Mouse (Mus musculus): ENCODE results near the gene Fbxl12. TPM values are rescaled to one million over a fixed set of nuclear protein-coding genes. Genes with fewer than 3 reads are reported as not detected.

Gene Fbxl12
- polyA plus RNA-seq, 1 experiment from 2014 or later, result 19.2 TPM

DNA sequence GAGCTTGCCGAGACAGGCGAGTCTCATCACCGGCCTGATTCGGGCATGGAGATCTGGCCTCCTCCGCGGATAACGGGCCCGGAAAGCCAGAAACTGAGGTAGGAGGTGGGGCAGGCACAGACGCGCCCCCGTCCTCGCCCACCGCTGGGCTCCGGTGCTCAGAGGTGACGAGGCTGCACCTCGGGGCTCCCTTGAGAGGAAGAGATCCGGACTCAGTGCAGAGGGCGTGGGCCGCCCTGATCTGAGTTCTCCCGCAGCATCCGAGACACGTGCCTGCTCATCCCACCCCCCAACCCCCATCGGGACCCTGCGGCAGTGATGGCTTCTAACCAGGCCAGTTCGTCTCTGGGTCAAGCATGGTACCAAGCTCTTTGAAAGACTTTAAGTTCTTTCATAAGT is 7.7 kb upstream of the Fbxl12 start:
- DNase-seq (ENCODE audit: low read depth, low spot score) (no peak), ATAC-seq (peak; percentile 0)
- in situ Hi-C loops (cut with MboI; ENCODE audit: low pct_unique_long_range_greater_than_20kb), result no loop called here
- ChIA-PET POLR2A (no interaction called here), CTCF (interaction anchor here (0.7 to 3.5 kb wide), 3 partner anchors 10 to 17 kb away, joined by 3 to 12 read pairs (median 4); no protein-coding TSS in a partner anchor)
- H3K27me3 ChIP-seq, result no peaks in the 10 kb centered on the region
- TF ChIP-seq CTCF (IDR thresholded peaks at IDR 0.05), result no peak

DNA sequence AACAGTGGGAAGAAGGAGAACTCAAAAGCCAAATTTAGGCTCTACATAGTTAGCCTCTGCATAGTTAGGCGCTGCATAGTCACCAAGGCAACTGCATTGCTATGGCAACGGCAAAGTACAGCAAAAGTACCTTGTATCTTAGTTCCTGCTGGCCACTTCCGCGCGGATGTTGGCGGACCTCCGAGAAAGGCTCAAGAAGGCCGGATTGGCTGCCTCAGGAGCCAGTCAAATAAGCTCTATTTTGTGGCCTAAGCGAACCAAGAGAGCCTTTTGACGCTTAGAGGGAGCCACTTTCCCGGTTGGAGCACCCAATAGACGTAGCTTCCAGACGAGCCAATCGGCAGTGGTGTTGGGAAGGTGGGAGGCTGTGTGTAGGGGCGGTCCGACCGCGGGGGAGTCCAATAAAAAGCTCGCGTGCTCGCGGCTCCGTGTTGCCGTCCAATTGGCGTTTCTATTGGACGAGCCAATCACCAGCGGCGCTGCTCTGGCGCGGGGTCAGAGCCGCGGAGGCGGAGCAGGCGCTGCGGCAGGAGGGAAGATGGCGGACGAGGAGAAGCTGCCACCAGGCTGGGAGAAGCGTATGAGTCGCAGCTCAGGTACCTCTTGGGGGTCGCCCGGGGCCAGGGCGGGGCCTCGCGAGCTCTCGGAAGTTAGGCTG is 7.2 kb upstream of the Fbxl12 start, which contains the start of gene Pin1:
TSS of gene Pin1 (plus strand) at position 494 of the 658 bp plus-strand sequence.
- peak; percentile 100 for ATAC-seq
- ChIA-PET POLR2A (no interaction called here), CTCF (interaction anchor here (1.3 to 3.5 kb wide), 2 partner anchors 11 to 16 kb away, joined by 4 to 12 read pairs; no protein-coding TSS in a partner anchor)
- in situ Hi-C loops (cut with MboI; ENCODE audit: low pct_unique_long_range_greater_than_20kb), result no loop called here
- H3K27me3 ChIP-seq, result no peaks in the 10 kb centered on the region
- DNase-seq (ENCODE audit: low read depth, low spot score), result peak; percentile 98
- TF ChIP-seq CTCF (IDR thresholded peaks at IDR 0.05), result no peak

DNA sequence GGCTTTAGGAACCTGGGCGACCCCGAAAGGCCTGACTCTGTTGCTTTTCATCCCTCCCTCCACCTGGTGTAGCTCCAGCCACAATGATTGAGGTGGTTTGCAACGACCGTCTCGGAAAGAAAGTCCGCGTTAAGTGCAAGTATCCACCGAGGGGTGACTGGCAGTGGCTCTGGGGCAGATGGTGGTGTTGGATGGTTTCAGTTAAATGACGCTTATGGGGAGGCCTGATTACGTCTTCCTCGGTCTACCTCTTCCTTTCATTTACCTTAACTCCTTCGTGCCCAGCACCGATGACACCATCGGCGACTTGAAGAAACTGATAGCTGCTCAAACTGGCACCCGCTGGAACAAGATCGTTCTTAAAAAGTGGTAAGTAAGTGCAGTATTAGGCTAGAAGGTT is 554 bp upstream of the Fbxl12 start:
- in situ Hi-C loops (cut with MboI; ENCODE audit: low pct_unique_long_range_greater_than_20kb), result loop anchor here (10.0 kb wide), 1 partner anchor 170 kb away; no protein-coding TSS in a partner anchor
- ATAC-seq (no peak), DNase-seq (ENCODE audit: low read depth, low spot score) (no peak)
- ChIA-PET CTCF (no interaction called here), POLR2A (interaction anchor here (1.0 kb wide), 1 partner anchor 9 kb away, joined by 3 read pairs; no protein-coding TSS in a partner anchor)
- no peak for TF ChIP-seq CTCF (IDR thresholded peaks at IDR 0.05)
- H3K27me3 ChIP-seq, result no peaks in the 10 kb centered on the region

DNA sequence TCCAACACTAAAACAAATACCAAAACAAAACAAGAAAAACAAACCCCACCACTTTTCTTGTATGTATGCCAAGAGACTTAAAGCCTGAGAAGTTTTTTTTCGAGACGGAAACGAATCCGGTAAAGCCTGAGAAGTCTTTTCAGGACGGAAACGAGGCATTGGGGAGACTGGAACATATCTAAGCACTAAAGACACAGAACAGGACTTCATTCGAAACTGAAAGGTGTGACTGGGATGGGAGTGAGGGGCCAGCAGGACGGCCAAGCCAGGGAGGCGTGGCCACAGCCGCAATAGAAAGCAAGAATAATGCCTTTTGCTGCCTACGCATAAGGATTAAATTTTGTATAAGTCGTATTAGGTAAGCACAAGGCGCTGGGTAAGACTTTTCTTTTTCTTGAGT is 786 bp downstream of the Fbxl12 start:
- DNase-seq (ENCODE audit: low read depth, low spot score) (no peak), ATAC-seq (no peak)
- no peak for TF ChIP-seq CTCF (IDR thresholded peaks at IDR 0.05)
- H3K27me3 ChIP-seq, result no peaks in the 10 kb centered on the region
- in situ Hi-C loops (cut with MboI; ENCODE audit: low pct_unique_long_range_greater_than_20kb), result loop anchor here (10.0 kb wide), 1 partner anchor 169 kb away; no protein-coding TSS in a partner anchor
- ChIA-PET POLR2A (no interaction called here), CTCF (interaction anchor here (1.2 to 1.4 kb wide), 2 partner anchors 10 to 18 kb away, joined by 3 read pairs; no protein-coding TSS in a partner anchor)

DNA sequence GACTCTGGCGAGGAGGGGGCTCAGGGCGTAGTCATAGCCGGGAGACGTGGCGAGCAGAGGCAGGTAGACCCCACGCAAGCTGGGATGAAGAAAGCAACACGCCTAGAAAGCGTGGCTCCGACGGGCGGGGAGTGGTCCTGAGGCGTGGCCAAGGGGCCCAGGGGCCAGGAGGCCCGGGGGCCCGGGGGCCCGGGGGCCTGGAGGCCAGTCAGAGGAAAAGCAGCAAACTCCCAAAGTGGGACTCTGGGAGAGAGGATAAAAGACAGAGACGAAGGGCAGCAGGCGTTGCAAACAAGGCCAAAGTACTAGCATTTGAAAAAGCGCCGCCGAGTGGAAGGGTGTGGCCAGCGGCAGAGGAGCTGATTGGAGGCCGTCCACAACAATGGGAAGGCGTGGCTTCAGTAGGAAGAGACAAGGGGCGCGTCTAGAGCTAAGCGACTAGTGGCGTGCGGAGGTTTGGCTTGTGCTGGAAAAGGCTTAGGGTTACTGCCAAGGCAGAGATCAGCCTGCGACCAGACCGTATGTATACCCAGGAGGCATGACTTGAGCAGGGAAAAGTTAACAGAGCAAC is 1.6 kb downstream of the Fbxl12 start:
- ChIA-PET CTCF (interaction anchor here (0.7 to 1.4 kb wide), 3 partner anchors 11 to 19 kb away, joined by 3 read pairs; no protein-coding TSS in a partner anchor), POLR2A (no interaction called here)
- in situ Hi-C loops (cut with MboI; ENCODE audit: low pct_unique_long_range_greater_than_20kb), result loop anchor here (10.0 kb wide), 1 partner anchor 168 kb away; no protein-coding TSS in a partner anchor
- no peaks in the 10 kb centered on the region for H3K27me3 ChIP-seq
- ATAC-seq (peak; percentile 79), DNase-seq (ENCODE audit: low read depth, low spot score) (peak; percentile 35)
- no peak for TF ChIP-seq CTCF (IDR thresholded peaks at IDR 0.05)

DNA sequence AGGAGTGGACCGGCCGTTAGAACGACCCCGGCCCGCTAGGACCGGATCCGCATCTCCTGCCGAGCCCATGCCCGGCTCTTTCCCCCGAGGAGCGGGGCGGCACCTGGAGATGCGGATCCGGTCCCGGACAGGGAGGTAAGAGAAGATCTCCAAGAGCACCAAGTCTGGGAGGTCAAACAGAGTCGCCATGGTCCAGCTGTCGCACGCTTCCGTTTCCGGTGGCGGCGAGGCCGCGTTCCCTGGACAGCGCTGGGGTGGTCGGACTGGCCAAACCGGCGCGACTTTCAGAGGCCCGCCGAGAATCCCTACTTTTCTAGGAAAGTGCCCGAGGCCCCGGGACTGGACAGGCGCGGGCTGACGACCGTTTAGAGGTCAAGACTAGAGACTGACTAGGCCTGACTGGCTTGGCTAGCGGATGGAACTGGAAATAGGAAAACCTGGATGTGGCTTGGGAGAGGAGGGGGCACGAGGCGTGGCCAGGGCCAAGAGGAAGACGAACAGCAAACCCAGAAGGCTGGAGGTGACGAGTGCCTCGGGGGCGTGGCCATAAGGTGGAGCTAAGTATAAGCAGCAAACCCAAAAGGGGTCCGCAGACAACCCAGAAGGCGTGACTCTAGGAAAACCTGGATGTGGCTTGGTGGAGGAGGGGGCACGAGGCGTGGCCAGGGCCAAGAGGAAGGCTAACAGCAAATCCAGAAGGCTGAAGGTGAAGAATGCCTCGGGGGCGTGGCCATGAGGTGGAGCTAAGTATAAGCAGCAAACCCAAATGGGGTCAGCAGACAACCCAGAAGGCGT is 2.3 kb downstream of the Fbxl12 start, which contains the start of gene Ubl5:
TSS of gene Ubl5 (plus strand) at position 778 of the 795 bp plus-strand sequence.
- in situ Hi-C loops (cut with MboI; ENCODE audit: low pct_unique_long_range_greater_than_20kb), result loop anchor here (10.0 kb wide), 1 partner anchor 167 kb away; no protein-coding TSS in a partner anchor
- ChIA-PET POLR2A (no interaction called here), CTCF (interaction anchor here (0.7 to 1.4 kb wide), 2 partner anchors 10 to 19 kb away, joined by 3 read pairs; no protein-coding TSS in a partner anchor)
- ATAC-seq, result peak; percentile 87
- no peak for TF ChIP-seq CTCF (IDR thresholded peaks at IDR 0.05)
- peak; percentile 54 for DNase-seq (ENCODE audit: low read depth, low spot score)
- no peaks in the 10 kb centered on the region for H3K27me3 ChIP-seq

DNA sequence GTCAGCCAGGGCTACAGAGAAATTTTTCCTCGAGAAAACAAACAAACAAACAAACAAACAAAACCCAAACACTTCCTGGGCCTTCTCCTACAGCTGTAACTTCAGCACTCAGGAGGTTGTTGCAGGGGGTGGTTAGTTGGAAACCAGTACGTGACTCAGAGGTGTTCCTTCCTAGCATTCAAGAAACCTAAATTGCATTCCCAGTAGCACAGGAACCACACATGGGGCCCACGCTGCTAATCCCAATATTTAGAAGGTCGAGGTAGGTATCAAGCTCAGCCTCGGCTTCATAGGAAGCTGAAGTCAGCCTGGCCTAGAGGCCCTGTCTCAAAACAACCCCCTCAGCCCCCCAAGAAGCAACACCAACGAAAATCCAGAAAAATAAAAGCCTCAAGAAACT is 3.1 kb downstream of the Fbxl12 start:
- ChIA-PET CTCF (no interaction called here), POLR2A (no interaction called here)
- DNase-seq (ENCODE audit: low read depth, low spot score), result no peak
- in situ Hi-C loops (cut with MboI; ENCODE audit: low pct_unique_long_range_greater_than_20kb), result loop anchor here (10.0 kb wide), 1 partner anchor 167 kb away; no protein-coding TSS in a partner anchor
- TF ChIP-seq CTCF (IDR thresholded peaks at IDR 0.05), result no peak
- H3K27me3 ChIP-seq, result no peaks in the 10 kb centered on the region
- no peak for ATAC-seq

DNA sequence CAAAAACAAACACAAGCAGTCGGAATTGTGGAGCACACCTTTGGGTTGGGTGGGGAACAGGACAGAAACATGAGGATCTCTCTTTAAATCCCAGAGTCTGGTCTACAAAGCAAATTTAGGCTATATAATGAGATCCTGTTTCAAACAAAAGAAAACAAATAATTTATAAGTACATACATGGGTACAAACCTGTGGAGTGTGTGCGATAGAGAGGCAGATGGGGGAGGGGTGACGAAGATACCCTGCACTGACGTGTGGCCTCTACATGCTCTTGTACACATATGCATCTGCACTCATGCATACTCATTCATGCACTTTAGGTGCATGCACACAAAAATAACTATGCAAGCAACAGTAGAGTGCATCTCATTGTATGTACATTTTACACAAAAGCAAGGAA is 5.1 kb downstream of the Fbxl12 start:
- no peak for ATAC-seq
- in situ Hi-C loops (cut with MboI; ENCODE audit: low pct_unique_long_range_greater_than_20kb), result no loop called here

DNA sequence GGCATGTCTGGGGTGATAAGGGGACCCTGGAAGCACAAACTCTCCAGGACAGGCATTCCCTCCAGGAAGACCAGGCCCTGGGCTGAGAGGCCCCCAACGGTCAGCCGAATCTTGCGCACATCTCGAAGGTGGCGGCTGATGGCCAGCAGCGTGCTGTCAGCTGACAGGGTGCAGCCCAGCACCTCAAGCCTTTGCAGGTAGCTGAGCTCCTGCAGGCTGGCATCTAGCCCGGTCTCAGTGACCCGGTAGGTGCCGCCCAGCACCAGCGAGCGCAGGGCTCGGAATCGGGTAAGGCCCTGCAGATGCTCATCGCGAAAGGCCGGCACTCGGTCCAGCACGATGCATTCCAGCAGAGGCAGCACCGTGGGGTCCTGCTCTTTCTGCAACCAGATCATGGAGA is 6.0 kb downstream of the Fbxl12 start:
- in situ Hi-C loops (cut with MboI; ENCODE audit: low pct_unique_long_range_greater_than_20kb), result no loop called here
- TF ChIP-seq CTCF (IDR thresholded peaks at IDR 0.05), result no peak
- H3K27me3 ChIP-seq, result no peaks in the 10 kb centered on the region
- DNase-seq (ENCODE audit: low read depth, low spot score), result no peak
- CTCF ChIA-PET, result interaction anchor here (1.5 kb wide), 1 partner anchor 29 kb away, joined by 3 read pairs; no protein-coding TSS in a partner anchor
- POLR2A ChIA-PET, result no interaction called here
- no peak for ATAC-seq

More for the DNA sequence above, 5.1 kb downstream of the Fbxl12 start:
- H3K27me3 ChIP-seq, result no peaks in the 10 kb centered on the region
- DNase-seq (ENCODE audit: low read depth, low spot score), result no peak
- TF ChIP-seq CTCF (IDR thresholded peaks at IDR 0.05), result no peak
- POLR2A ChIA-PET, result no interaction called here
- CTCF ChIA-PET, result interaction anchor here (0.7 to 1.5 kb wide), 2 partner anchors 20 to 30 kb away, joined by 3 read pairs; no protein-coding TSS in a partner anchor

DNA sequence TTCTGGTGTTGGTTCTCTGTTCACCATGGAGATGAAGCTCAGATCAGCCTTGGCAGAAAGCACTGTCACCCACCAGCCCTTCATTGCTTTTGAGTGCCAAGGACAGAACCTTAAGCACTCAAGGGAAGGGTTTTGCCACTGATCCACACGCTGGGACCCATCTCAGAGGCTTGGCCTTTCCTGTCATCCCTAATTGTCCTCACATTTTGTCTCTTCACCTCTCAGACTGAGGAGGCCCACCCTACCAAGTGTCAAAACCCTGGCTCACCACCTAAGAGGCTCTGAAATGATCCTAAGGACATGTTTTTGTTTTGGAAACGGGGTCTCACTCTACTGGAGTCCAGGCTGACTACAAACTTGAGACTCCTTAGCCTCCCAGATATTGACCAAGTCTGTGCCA is 7.8 kb downstream of the Fbxl12 start:
- H3K27me3 ChIP-seq, result no peaks in the 10 kb centered on the region
- POLR2A ChIA-PET, result no interaction called here
- in situ Hi-C loops (cut with MboI; ENCODE audit: low pct_unique_long_range_greater_than_20kb), result no loop called here
- ATAC-seq, result no peak
- TF ChIP-seq CTCF (IDR thresholded peaks at IDR 0.05), result no peak
- no peak for DNase-seq (ENCODE audit: low read depth, low spot score)
- CTCF ChIA-PET, result no interaction called here
